Mouse (Mus musculus): Measurements from ENCODE around the gene Rbfox3.

DNA sequence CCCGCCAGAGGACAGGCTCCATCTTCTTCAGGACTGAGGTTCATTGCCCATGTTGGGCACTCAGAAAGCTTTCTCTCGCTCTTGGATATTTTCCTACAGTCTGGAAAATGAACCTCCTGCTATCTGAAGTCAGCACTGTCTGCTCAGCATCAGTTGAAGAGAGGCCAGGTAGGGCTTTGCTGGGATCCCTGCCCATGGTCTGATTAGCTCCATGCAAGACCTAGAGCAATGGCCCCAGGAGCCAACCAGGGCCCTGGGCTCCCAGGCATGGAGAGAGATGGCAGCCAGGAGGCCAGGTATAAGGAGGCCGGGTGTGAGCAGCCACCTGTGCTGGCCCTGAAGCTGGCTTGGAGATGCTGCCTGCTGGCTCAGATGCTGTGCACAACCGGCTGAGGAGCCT is 198.6 kb downstream of the Rbfox3 start:
- TF ChIP-seq CTCF (IDR thresholded peaks at IDR 0.05; ENCODE audit: low read depth, low read length) = no peak
- TF ChIP-seq POLR2AphosphoS5 (IDR thresholded peaks at IDR 0.05; ENCODE audit: insufficient replicate concordance, low read depth, low read length) = no peak
- no peak for TF ChIP-seq TAL1 (conservative IDR thresholded peaks at IDR 0.05; ENCODE audit: low read depth, low read length)

All from G1E (cell line).